Mouse (Mus musculus): ENCODE results near the gene Pdzd7. TPM values are rescaled to one million over a fixed set of nuclear protein-coding genes. Genes with fewer than 3 reads are reported as not detected.

Pdzd7 gene
- total RNA-seq, 2 experiments from 2014 or later: 0.19 TPM; not detected in 1

- intact Hi-C loops (cut with DNase I): loop anchor here (1.0 kb wide), 1 partner anchor 41 kb away; no protein-coding TSS in a partner anchor
- DNase-seq: no peak
Measured at GRCm38 (mm10) chr19:44989567-44990495, 55.7 kb downstream of the Pdzd7 start.

GRCm38 (mm10) chr19:44988831-44989566 is 56.5 kb downstream of the Pdzd7 start, which contains the start of gene Sema4g:
TSS of gene Sema4g (plus strand) at chr19:44989101.
- intact Hi-C loops (cut with DNase I): loop anchor here (1.0 kb wide), 1 partner anchor 42 kb away; no protein-coding TSS in a partner anchor
- DNase-seq: peak; percentile 30 to 50

DNA sequence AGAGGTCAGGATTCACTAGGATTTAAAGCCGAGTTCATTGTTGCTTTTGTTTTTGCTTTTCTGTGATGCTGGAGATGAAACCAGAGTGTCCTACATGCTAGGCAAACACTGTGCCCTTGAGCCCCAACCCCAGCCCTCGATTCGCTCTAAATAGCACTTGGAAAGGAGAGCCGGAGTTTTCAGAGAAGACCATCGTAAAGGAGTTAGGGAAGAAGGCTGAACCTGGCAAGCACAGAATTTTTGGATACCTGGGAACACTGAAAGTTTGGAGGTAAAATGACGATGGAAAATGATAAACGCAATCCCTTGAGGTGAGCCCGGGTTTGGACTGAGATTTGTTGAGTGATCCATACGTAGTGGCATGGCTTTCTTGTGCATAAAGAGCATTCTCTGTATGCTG is 57.2 kb downstream of the Pdzd7 start:
- intact Hi-C loops (cut with DNase I): no loop called here
- DNase-seq: no peak

GRCm38 (mm10) chr19:44987851-44988250 is 57.7 kb downstream of the Pdzd7 start:
- no peak for DNase-seq
- intact Hi-C loops (cut with DNase I): no loop called here

DNA sequence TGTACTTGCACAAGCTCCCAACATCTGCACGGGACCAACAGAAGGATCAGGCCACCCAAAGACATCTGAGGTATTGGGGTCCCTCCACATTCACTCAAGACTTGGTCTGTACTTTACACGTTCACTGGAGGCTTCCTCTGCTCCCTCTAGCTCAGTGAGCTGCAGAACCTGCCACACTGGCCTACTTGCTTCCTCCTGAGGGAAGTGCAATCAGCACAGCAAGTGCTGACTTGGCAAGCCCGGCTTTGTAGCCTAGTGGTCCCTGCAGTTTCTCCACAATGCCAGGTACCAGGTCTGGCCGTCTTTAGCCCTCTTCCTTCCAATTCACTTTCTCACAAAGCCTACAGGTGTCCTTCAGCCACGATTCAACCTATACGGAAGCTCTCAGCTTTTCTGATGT is 58.5 kb downstream of the Pdzd7 start:
- DNase-seq: no peak
- intact Hi-C loops (cut with DNase I): no loop called here

GRCm38 (mm10) chr19:44985159-44985988 is 60.1 kb downstream of the Pdzd7 start:
- intact Hi-C loops (cut with DNase I): no loop called here
- no peak for DNase-seq

DNA sequence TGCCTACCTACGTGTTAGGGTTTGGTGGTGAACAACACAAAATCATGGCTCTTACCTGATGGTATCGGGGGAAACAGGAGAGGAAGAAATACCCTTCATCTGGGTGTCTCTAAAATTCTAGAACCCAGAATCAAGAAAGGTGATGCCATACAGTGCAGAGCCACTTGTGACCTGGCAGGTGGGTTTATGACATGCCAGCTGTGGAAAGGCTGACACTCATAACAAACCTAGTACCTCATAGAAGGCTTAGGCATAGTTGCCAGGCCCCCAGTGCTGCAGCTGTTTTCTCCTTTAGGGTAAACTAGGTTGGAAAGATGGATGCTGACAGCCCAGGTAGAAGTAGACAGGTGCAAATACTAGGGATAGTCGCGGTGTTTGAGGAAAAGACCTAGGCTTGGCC is 61.1 kb downstream of the Pdzd7 start:
- intact Hi-C loops (cut with DNase I): no loop called here
- DNase-seq: no peak

DNA sequence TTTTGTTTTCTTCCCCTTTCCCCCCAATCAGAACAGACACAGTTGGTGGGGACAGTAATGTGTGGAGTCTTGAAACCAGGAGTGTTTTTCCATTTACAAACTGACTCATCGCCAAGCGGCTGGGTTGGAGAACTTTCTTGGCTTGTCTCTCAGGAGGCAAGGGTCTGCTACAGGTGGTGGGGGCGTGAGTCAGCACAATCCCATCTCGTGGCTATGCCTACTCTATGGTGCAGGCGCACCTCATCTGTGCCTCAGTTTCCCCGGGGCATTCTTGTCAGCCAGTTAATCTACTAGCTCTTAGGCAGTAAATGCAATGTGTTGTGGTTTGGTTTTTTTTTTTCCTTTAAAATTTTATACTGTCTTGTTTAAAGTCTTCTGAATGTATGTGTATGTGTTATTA is 62.2 kb downstream of the Pdzd7 start:
- no peak for DNase-seq
- intact Hi-C loops (cut with DNase I): no loop called here

DNA sequence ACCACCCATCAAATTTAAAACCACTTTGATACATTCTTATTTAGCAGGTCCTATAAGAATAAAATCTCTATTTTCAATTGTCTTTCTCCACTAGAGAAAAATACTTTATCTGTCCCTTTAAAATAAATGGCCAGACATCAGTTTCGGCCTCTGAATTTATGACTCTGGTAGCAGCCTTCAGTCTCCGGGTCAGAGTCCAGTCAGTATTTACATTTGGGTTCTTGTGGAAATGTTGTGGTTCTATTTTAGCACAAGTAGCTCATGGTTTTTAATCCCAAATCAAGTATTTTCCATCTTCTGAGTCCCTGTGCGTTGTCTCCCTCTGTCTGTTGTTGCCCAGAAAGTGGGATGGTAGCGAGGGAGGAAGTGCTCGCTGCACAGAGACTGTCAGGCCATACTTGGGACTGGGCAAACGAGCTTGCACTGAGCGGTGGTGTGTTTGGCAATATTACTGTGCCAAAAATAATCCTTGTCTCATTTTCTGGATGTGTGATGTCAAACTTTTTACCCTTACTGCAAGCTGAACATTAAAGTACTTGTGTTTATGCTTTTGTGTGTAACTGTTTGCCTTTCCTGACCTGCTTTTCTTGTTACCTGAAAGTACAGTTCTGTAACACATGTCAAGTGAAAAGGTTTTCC is 62.9 kb downstream of the Pdzd7 start:
- no peak for DNase-seq
- intact Hi-C loops (cut with DNase I): no loop called here

GRCm38 (mm10) chr19:44980787-44981186 is 64.7 kb downstream of the Pdzd7 start:
- intact Hi-C loops (cut with DNase I): no loop called here

GRCm38 (mm10) chr19:44977148-44977547 is 68.4 kb downstream of the Pdzd7 start:
- intact Hi-C loops (cut with DNase I): loop anchor here (5.0 kb wide), 1 partner anchor 35 kb away; no protein-coding TSS in a partner anchor
- no peak for DNase-seq

More at GRCm38 (mm10) chr19:44980787-44981186, 64.7 kb downstream of the Pdzd7 start:
- no peak for DNase-seq

Other genes with a start within 250 kb of the Pdzd7 start
- gene Slf2, start 114.6 kb downstream of the Pdzd7 start, total RNA-seq (2021): 10 to 100 TPM; 26.4 to 26.8 TPM
- gene Sema4g, start 56.6 kb downstream of the Pdzd7 start, total RNA-seq (2021): under 1 TPM; 0.56 to 0.72 TPM
- gene Twnk, start 40.1 kb downstream of the Pdzd7 start, total RNA-seq (2021): 10 to 100 TPM; 21.5 to 22.0 TPM
- 10 to 100 TPM; 50.3 to 53.9 TPM for gene Mrpl43, start 39.3 kb downstream of the Pdzd7 start, total RNA-seq (2021)
- gene Lzts2, start 31.3 kb downstream of the Pdzd7 start, total RNA-seq (2021): 10 to 100 TPM; 66.4 to 72.4 TPM
- 10 to 100 TPM; 15.7 to 19.1 TPM for gene Sfxn3, start 1.8 kb upstream of the Pdzd7 start, total RNA-seq (2021)
- 1 to 10 TPM; 4.9 to 7.0 TPM for gene Kazald1, start 29.5 kb upstream of the Pdzd7 start, total RNA-seq (2021)
- under 1 TPM; 0.22 to 0.27 TPM for gene Tlx1, start 105.0 kb upstream of the Pdzd7 start, total RNA-seq (2021)
- gene Lbx1, start 190.1 kb upstream of the Pdzd7 start, total RNA-seq (2021): not detected